Mouse (Mus musculus): Measurements from ENCODE around the gene Vamp5.

Gene Vamp5

DNA sequence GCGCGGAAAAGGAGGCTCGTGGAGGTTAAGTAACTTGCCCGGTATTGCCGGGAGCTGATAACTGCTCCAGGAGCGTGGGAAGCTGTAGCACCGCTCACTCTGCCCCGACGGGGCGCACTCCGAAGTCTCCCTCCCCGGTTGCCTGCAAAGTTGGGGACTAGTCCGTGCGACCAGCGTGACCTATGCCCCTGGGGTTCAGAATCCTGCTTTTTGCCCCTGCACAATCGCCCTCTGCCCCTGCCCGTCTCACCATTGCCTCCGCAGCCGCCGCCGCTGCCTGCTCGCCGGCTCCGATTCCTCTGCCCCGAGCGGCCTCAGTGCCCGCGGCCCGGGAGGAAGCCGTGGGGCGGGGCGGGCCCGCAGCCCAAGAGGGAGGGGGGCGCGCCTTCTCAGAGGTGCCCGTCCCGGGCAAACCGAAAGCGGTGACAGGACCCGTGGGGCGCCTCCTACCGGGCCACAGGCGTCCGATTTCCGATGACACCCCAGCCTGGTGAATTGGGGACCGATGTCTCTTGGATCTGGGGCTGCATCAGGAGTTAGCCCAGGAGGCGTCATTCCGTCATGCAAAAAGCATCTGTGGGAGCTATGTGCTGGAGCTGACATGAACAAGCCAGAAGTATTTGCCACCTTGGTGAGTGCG, at the start of gene Vamp5:
Gene Vamp5 (minus strand): TSS at position 338 of the 640 bp plus-strand sequence.
- peak; percentile 89 to 91 for DNase-seq (ENCODE audit: low spot score in 2 of 2)

DNA sequence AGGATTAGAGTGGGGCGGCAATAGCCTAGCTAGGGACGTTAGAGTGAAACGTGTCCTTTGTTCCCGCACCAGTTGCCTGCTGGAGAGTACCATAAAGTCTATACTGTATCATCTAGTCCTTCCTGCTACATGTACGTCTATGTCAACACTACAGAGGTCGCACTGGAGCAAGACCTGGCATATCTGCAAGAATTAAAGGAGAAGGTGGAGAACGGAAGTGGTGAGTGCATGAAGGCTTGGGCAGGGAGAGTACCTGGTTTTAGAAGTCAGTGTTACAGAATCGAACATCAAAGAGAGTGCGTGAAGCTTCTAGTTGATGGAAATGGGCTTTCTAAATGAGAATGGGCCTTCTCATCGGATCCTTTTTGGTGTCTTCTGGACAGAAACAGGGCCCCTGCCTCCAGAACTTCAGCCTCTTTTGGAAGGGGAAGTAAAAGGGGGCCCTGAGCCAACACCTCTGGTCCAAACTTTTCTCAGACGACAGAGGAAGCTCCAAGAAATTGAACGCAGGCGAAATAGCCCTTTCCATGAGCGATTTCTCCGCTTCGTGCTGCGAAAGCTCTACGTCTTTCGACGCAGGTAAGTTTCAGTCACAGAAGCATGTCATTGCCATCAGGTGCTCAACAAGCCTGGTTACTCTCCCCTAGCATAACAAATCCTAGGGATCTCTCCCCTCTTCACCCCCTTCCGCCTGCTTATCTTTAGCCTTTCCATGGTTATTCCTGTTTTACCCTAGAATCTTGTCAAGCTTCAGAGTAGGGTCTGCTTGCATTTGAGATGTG, 49.0 kb upstream of the Vamp5 start:
- DNase-seq (ENCODE audit: low spot score in 2 of 2): no peak

DNA sequence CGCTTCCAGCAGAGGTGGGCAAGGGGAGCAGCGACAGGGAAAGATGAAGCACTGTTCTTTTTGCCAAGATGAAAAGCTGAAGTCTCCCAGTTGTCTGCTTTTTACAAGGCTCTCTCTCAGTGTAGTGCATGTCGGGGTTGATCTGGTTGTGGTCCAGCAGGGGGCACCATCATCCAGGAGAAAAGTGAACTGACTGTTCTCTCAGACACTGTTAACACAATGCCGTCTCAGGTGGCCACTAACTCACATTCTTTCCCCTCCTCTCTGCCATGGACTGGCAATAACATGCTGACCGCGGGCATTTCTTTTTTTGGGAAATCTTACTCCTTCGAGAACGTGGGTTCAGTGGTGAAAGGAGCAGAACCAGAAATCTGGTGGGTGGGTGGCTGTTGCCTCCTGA, 47.8 kb upstream of the Vamp5 start:
- peak; percentile 56 to 70 for DNase-seq (ENCODE audit: low spot score in 2 of 2)

DNA sequence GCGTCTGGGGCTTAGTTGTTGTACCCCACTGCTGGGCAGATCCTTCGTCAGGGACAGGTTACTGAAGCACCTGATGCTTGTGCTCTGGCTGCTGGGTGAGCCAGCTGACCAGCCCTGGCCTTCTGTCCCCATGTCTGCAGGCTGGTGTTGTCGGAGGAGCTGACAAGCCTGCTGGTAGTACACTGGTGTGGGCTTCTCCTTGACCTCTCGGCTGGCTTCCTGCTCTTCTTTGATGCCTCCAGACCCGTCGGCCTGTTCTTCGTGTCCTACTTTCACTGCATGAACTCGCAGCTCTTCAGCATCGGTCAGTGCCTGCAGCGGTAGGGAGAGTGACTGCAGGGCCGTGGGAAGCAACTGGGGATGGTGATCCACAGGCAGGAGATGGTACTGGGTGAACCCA, 45.4 kb upstream of the Vamp5 start:
- DNase-seq (ENCODE audit: low spot score in 2 of 2): no peak

DNA sequence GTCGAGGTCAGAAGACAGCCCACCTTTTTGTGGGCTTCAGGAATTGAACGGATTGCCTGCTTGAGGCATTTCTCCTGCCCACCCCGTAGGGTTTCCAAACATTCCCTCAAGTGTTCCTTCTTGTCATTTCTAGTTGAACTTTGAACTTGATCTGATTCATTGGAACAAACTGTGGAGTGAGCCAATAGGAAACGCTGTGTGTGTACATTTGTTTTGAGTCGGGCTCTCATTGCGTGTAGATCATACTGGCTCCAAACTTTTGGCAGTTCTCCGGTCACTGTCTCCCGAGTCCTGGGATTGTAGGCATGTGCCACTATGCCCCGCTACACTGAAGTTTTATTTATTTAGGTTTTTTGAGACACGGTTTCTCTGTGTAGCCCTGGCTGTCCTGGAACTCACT, 40.6 kb upstream of the Vamp5 start:
- DNase-seq (ENCODE audit: low spot score in 2 of 2): no peak

DNA sequence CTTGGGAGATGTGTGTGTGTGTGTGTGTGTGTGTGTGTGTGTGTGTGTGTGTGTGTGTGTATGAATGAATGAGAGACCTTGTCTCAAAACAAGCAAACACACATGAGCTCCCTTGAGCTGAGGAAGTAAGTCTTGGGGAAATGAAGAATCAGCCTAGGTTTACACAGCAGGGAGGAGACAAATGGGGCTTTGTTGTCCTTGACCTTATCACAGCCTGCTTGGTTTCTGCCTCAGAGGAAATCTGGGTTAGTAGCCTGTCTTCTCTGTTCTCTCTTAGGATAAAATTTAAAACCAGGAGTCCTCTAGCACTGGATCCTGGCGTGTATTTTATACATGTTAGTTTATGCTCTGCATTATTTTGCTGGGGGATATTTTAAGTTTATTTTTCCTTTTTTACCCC, 39.5 kb upstream of the Vamp5 start:
- no peak for DNase-seq (ENCODE audit: low spot score in 2 of 2)

DNA sequence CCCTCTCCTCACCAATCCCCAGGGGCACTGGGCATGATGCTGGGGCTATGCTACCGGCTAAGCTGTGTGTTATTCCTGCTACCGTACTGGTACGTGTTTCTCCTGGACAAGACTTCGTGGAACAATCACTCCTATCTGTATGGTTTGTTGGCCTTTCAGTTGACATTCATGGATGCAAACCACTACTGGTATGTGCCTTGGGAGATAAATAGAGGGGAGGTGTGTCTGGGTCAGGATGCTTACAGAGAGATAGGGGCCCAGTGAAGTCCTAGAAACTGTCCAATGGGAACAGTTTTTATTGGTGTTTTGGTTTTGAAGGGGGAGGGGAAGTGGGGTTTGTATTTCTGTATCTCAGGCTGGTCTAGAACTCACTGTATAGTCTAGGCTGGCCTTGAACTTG, 38.0 kb upstream of the Vamp5 start:
- no peak for DNase-seq (ENCODE audit: low spot score in 2 of 2)

DNA sequence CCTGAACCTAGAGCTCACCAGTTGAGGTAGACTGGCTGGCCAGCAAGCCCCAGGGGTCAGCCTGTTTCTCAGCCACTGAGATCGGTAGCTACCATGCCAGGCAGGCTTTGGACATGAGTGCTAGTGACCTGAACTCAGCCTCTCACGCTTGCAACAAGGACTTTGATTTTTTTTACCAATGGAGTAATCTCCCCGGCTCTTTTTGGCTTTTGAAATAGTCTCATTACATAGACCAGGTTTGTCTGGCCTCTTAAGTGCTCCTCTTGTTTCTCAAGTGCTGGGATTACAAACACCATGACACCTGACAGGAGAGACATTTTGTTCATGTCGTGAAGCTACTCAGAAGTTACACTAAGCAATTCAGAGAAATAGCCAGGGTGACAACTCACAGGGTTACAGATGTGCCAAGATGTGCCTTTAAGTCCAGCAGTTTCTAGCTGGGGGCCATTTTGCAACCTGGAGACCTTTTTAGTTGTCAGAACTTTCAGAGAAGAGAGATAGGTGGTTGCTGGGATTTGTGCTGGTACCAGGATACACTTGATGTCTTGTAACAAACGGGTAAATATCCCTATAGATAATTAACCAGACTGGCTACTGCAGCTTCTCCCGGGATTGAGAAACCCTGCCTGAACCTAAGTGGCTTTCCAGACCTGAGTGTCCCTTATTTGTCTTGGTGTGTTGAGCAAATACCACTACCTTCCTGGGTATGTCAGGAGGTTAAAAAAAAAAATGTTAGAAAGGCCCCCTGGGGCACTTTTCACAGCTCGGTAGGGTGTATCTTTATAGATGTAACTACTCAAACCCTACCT, 35.9 kb upstream of the Vamp5 start:
- DNase-seq (ENCODE audit: low spot score in 2 of 2): no peak

DNA sequence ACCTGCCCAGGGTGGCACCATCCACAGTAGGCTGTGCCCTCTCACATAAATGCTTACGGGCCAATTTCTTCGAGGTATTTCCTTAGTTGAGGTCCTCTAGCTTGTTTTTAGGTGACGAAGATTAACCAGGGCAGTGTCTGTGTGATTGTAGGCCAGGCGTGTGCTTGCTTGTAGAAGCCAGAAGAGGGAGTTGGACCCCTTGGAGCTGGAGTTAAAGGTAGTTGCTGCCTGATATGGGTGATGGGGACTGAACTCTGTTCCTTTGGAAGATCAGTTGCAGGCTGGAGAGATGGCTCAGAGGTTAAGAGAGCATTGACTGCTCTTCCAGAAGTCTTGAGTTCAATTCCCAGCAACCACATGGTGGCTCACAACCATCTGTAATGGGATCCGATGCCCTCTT, 34.9 kb upstream of the Vamp5 start:
- no peak for DNase-seq (ENCODE audit: low spot score in 2 of 2)

DNA sequence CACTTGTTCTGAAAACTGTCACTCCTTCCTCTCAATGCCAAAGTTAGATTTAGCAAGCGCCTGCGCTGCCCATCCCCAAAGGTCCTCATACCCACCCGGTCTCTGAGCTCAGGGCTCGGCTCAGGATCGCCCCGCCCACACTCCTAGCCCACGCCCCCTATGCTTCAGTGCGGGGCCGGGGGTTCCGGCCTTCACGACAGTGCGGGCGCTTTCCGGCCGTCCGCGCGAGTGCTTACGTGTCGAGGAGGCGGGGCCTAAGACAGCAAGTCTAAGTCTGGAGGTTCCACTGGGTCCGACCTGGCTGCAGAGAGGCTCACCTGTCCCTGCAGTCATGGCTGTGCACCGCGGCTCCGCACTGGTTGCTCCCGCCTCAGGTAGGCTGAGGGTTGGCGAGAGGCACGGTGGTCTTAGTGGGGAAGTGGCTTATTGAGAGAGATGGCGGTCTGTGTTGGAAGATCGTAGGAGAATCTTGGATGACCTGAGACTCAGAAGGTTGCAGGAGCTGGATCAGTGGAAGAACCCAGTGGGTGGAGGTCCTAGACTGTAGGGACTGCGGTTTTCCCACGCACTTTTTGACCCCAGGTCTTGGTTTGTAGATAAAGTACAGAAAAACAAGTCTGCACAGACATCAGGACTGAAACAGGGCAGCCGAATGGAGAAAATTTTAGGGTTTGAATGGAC, 33.9 kb upstream of the Vamp5 start, which contains the start of gene Ggcx:
Gene Ggcx (plus strand): TSS at position 233 of the 681 bp plus-strand sequence.
- DNase-seq (ENCODE audit: low spot score in 2 of 2): peak; percentile 86 to 91

DNA sequence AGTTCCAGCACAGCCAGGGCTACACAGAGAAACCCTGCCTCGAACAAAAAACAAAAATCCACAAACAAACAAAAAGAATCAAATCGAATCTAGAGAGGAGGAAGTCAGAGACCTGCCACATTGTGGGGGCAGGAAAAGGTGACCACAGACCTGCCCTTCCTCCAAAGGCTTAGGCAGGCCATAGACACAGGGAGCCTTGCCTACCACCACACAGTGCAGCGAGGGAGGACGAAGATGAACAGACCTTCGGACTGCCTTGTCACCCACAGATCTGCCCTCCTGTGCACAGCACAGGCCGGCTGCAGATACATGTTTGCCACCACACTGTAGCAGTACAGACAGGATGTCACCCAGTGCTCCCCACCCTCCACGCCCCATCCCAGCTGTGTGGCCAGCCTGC, 30.2 kb upstream of the Vamp5 start:
- DNase-seq (ENCODE audit: low spot score in 2 of 2): no peak

DNA sequence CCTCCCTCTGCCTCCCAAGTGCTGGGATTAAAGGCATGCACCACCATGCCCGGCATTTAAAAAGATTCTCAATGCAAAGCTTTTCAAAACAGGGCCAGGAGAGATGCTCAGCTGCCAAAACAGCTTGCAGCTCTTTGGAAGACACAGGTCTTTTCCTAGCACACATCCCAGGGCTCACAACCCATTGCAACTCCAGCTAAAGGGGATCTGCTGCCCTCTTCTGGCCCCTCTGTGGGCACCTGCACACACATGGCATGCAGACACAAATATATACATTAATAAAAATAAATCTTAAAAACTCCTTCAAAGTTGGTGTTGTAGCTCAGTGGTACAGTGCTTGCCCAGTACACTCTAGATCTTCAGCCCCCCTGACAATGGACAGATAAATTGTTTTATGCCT, 29.7 kb upstream of the Vamp5 start:
- DNase-seq (ENCODE audit: low spot score in 2 of 2): no peak

DNA sequence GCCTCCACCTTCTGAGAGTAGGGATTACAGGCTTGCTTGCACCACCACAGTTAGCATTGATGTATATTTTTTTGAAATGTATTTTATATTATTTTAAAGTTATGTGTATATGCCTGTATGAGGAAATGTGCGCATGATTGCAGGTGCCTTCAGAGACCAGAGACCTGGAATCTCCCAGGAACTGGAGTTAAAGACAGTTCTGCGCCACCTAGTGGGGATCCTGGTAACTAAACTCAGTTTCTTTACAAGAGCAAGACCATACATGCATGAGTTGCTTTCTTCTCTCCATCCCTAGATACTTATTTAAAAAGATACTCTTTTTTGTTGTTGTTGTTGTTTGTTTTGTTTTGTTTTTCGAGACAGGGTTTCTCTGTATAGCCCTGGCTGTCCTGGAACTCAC, 29.3 kb upstream of the Vamp5 start:
- peak in 1 of 2 experiments; percentile 59 for DNase-seq (ENCODE audit: low spot score in 2 of 2)

DNA sequence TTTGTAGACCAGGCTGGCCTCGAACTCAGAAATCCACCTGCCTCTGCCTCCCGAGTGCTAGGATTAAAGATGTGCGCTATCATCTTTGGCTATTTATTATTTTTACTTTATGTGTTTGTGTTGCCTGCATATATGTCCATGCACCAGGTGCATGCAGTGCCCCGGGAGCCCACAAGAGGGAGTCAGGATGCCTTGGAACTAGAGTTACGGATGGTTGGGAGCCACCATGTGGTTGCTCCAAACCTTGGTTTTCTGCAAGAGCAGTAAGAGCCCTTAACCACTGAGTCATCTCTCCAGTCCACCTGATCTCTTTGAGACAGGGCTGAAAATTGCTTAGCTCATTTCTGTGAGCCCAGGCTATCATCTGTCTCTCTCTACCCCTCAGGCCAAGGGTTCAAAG, 26.9 kb upstream of the Vamp5 start:
- peak; percentile 65 to 83 for DNase-seq (ENCODE audit: low spot score in 2 of 2)

DNA sequence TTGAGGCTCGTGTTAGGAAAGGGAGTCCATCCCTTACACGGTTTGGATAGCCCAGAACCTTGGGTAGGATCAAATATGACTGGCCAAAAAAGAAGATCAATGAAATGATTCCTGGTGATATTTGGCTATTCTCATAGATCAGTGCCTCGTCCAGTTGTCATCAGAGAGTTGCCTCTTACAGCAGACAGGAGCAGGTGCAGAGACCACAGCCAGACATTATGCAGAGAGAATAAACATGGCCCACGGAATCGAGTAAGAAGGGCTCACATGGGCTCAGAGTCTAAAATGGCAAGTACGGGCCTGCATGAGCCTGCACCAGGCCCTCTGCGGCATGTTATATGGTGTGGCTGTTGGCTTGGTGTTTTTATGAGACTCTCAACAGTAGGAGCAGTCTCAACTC, 25.1 kb upstream of the Vamp5 start:
- no peak for DNase-seq (ENCODE audit: low spot score in 2 of 2)

DNA sequence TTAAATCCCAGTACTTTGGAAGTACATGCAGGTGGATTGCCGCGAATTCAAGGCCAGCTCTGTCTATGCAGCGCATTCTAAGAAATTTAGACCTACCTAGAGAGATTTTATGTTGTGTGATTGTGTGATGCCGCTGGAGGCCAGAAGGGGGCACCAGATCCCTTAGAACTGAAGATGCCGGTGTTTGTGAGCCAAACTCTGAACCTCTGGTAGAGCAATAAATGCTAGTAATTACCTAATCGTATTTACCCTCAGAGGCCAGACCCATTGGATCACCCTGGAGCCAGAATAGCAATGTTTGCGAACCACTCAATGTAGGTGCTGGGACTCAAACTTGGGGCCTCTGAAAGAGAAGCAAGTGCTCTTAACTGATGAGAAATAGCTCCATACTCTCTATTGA, 21.6 kb upstream of the Vamp5 start:
- peak; percentile 69 to 76 for DNase-seq (ENCODE audit: low spot score in 2 of 2)

DNA sequence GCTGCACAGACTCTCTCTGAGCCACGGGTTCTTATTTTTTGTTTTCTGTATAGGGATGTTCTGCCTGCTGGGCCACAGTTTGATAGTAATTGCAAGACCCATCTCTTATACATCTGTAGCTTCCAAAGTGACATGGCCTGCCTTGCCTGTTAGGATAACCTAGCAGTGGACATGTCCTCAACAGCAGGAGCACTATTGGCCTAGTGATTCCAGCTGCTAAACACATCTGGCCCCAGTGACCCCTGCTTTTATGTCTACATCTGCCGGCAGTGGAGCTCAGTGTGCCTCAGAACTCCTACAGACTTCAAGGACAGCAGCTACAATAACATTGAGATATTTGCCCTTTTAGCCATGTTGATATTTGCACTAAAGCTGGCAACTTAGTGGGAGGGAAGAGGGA, 19.7 kb upstream of the Vamp5 start:
- DNase-seq (ENCODE audit: low spot score in 2 of 2): no peak

DNA sequence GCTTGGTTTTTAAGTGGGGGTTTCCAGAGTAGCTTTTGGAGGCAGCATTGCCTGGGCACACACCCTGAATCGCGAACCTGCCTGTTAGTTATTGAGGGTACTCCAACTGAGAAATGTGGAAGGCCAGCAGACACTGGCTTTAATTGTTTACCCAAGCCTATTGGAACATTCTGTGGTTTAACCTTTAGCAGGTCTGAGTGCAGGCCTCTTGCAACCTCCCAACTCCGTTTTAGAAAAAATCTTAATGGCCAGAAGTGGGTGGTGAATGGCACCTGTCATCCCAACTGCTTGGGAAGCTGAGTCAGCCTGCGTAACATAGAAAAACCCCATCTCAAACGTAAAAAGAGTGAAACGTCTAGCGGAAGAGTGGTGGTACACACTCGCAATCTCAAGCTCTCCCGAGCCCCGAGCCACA, 16.6 kb upstream of the Vamp5 start:
- no peak for DNase-seq (ENCODE audit: low spot score in 2 of 2)

DNA sequence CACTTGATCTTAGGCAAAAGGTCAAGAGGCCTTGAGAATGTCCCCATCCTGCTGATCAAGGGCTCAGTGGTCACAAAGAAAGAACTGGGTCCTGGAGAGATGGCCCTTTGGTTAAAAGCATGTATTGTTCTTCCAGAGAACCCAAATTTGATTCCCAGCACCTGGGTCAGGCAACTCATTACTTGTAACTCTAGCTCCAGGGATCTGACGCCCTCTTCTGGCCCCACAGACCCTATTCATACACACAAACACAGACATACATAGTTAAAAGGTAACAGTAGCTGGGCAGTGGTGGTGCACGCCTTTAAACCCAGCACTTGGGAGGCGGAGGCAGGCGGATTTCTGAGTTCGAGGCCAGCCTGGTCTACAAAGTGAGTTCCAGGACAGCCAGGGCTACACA, 12.1 kb upstream of the Vamp5 start:
- no peak for DNase-seq (ENCODE audit: low spot score in 2 of 2)

DNA sequence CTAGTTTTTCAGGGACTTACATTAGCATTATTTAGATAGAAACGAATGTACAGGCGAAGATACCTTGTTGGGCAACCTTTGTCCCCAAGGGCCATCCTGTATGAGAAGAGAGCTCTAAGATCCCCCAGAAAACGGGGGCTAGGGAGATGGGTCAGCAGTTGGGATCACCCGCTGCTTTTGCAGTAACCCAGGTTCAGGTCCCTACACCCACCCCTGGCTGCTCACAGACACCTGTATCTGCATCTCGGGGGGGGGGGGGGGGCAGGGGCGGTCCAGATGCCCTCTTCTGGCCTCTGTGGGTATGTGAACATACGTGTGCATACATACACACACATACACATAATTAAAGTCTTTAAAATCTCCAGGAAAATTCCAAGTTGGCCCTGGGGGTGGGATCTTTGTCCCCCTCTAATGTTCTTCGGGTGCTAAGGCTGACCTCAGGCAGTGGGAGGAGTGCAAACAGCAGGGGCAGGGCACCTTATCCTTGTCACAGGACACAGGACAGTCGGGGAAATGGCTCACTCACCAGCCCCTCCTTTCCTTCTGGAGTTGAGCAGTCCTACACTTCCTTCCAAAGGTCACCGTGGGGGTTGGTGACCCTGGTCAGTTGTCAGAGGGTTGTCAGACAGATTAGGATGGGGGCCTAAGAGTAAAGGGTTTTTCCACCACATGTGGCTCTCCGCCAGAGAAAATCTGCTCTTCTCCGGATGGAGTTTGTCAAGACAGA, 10.7 kb upstream of the Vamp5 start:
- DNase-seq (ENCODE audit: low spot score in 2 of 2): no peak

All from spleen, postnatal 14 days (tissue).